Mouse (Mus musculus) R1 (cell line): Measurements from ENCODE around the gene Kansl1l.
A peak's percentile ranks its signal among the peaks of the same experiment; 100 is the strongest.

ENCODE experiments used
- DNase-seq: peaks from one replicate; pipeline ENCODE4 v3.0.0-alpha.2; 2018; ENCODE audit warnings: low read depth, low spot score

Kansl1l gene

DNA sequence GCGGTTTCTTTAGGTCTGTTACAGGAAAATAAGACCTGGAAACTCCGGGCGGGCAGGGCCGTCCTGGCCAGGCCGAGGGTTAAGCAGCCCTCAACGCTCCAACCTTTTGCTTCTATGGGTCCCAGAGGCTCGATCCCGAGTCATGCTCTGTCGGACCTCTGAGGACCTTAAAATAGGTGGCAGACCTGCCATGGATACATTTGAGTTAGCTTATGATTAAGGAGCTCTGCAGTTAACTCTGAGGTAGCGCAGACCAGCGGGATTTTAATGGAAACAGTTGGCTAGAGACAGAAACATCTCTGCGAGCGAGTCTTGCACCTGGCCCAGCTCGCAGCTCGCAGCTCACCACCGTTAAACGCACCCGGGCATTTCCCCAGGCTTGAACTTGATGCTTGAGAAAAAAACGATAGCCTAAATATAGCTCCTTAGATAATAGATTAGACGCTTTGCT, 528 bp upstream of the Kansl1l start:
- DNase-seq, result peak; percentile 75

GRCm38 (mm10) chr1:66816837-66817452, 417 bp downstream of the Kansl1l start:
- peak; percentile 82 for DNase-seq

- peak; percentile 76 for DNase-seq
Measured at GRCm38 (mm10) chr1:66815941-66816777, 1.2 kb downstream of the Kansl1l start.

DNA sequence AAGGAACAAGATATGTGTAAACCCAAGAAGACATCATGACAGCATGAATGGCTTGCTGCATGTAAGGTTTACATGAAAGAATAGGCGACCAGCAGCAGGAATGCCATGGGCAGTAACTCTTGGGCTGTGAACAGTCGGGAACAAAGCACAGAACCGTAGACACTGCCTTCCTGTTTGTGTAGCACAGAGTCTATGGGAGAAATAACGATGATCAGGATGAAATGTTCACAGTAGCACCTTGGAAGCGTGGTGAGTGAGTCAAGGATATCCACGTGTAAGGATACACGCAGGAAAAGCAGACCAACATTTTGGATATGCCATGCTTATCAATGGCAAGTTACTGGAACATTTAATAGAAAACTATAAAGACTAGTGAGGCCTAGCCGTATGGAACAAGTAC, 2.6 kb downstream of the Kansl1l start:
- DNase-seq, result no peak

- no peak for DNase-seq
Measured at GRCm38 (mm10) chr1:66813191-66813590, 4.2 kb downstream of the Kansl1l start.

DNA sequence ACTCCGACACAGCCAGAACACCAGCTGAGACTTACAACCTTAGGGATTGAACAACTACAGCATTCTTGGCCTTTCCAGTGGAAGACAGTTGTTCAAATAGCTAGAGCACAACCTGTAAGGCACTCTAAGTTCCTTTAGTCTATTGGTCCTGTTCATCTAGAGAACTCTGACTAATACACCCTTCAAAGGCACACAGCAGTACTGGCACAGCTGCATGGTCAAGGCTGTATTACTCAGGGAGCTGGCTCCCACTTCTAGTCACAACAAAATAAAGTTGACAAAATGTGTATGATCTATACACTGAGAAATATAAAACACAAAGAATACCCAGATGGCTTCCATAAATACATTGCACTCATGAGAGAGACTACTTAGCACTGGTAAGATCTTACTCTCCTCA, 10.5 kb downstream of the Kansl1l start:
- DNase-seq, result no peak

- no peak for DNase-seq
Measured at GRCm38 (mm10) chr1:66805408-66805807, 12.0 kb downstream of the Kansl1l start.

- no peak for DNase-seq
Measured at GRCm38 (mm10) chr1:66804710-66805109, 12.7 kb downstream of the Kansl1l start.

DNA sequence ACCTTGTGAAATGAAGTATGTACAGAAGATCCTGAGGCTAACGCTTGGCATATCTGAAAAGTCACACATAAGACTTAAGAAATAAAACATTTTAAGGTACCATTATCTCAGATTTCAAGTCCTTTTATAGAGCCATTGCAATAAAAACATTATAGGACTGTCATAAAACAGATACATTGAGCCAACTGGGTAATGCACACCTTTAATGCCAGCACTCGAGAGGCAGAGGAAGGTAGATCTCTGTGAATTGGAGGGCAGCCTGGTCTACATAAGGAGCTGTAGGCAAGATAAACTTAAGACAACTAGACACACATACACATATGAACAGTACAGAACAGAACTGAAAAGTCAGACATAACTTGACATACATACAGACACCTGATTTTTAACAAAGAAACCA, 19.4 kb downstream of the Kansl1l start:
- no peak for DNase-seq

GRCm38 (mm10) chr1:66792838-66793466, 24.4 kb downstream of the Kansl1l start:
- DNase-seq, result no peak

DNA sequence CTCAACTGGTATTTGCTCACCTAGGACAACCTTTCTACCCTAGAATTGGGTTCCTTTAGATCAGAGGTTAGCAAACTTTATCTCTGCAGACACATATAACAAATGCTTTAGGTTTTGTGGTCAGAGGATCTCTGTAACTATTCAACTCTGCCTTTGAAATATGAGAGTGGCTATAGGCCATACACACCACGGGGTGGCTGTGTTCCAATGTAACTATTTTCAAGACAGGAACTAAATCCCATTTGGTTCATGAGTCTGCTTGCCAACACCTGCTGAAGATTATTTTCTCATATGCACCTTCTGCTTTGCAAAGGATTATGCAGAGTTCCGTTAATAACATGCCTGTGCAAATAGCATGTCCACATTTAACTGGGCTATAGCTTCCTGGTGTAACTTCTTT, 35.1 kb downstream of the Kansl1l start:
- DNase-seq, result no peak

DNA sequence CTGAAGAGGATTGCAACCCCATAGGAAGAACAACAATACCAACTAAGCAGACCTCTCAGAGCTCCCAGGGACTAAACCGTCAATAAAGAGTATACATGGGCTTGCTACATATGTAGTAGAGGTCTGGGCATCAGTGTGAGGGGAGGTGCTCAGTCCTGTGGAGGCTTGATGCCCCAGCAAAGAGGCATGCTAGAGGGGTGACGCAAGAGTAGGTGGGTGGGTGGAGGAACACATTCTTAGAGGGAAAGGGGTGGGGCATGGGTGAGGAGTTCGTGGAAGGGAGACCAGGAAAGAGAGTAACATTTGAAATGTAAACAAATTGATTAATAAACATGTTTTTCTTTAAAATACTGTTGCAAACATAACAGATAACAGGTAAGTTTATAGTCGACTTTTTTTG, 36.3 kb downstream of the Kansl1l start:
- DNase-seq, result peak; percentile 15

DNA sequence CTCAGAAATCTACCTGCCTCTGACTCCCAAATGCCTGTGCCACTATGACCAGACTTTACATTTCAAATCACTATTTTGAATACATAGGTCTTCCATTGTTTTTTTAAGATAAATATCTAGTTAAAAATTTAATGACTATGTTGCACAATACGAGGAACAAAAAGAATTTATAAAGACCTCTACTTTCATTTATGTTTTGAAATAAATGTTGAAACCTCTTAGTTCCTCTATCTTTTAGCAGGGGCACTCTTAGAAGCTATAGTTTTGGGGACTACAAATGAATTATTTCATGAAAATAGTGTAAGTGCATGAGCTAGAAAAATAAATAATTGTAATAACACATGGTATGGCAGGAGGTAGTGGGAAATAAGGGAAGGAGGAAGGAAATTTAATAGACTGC, 38.6 kb downstream of the Kansl1l start:
- no peak for DNase-seq

GRCm38 (mm10) chr1:66777878-66778277, 39.5 kb downstream of the Kansl1l start:
- no peak for DNase-seq

DNA sequence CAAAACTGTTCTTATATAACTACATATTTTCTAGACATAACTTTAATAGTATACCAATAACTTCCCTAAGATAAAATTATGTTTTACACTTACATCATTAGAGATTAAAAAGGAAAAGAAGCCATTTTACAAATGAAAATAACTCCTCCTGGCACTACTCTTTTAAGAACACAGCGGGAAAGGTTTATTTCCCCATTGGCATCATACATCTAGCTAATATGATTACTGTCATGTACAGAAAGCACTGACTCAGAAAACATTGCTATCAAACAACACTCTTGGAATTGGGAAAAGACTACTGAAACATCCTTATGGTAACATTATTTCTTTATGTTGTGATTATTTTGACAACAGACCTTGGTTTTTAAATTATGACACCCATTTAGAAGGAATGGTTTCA, 48.6 kb downstream of the Kansl1l start:
- DNase-seq, result no peak

DNA sequence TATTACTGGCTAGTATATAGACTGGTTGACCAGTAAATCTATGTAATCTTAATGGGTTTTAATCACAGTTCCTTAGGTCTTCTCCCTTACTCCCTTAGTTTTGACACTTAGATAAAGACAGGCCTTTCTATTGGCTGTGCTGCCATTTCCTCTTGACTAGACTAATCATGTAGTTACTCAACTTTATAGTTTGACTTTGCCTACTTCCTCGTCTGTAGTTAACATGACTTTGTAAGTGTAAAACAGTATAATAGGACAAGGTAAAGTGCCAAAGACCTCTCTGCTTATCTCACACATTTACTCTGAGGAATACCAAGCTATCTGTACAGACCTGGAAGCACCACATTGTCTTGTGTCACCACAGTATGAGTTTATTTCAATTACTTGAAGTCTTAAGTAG, 86.8 kb downstream of the Kansl1l start:
- DNase-seq, result no peak

DNA sequence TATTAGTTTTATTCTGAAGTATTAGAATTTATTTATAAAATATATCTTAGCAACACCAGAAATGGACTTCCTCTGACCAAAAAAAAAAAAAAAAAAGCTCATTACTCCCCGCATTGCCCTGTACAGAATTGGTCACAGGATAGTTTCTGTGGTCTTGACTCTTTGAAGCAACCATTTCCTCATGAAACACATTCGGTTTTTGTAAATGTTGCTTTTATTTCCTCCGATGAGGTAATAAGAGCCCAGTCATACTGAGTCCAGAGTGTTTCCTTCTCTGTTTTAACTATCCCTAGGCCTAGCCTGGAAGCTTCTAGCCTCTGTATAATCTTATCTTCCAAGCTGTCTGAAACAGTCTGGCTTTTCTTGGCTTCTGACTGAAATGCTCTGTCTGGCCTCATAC, 104.5 kb downstream of the Kansl1l start:
- DNase-seq, result no peak

GRCm38 (mm10) chr1:66704523-66704922, 112.8 kb downstream of the Kansl1l start:
- DNase-seq, result no peak

DNA sequence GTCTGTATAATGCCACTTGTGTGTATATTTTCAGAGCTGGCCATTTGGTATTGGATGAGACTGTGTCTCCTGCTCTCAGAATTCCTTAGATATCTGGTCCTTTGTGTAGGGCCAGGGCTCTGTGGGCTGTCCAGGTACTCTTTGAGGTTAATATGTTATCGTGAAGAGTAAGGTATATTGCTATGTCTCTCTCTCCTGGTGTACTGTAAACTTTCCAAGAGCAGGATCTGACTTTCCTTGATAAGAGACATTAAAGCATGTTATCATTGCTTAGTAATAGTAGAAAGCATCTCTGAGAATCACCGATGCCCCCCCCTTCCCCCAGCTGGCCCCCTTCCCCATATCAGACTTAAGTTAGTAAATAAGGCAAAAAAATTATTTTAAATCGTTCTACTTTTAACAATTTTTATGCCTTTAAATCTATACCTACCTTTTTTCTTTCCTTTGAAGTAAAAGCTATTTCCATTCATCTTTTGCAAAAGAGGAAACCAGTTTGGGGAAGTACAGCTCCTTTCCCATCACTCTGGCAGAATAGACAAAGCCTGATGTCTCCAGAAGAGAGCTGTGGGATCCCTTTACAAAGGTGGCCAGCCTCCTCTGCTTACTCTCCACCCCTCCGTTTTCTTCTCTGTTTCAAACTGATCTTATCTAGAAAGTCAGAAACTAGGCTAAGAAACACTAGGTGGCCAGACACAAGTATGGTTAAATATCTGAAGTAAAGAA, 114.6 kb downstream of the Kansl1l start:
- DNase-seq, result no peak

- no peak for DNase-seq
Measured at GRCm38 (mm10) chr1:66701576-66701940, 115.8 kb downstream of the Kansl1l start.

GRCm38 (mm10) chr1:66700693-66701575, 116.4 kb downstream of the Kansl1l start, which contains the start of gene Rpe:
TSS of gene Rpe (plus strand) at chr1:66700831.
- peak; percentile 93 for DNase-seq
